Mouse (Mus musculus): Measurements from ENCODE around the gene Impg1. TPM values are rescaled to one million over a fixed set of nuclear protein-coding genes. Genes with fewer than 3 reads are reported as not detected.

Gene Impg1
- polyA plus RNA-seq, 1 experiment from 2014 or later = not detected

DNA sequence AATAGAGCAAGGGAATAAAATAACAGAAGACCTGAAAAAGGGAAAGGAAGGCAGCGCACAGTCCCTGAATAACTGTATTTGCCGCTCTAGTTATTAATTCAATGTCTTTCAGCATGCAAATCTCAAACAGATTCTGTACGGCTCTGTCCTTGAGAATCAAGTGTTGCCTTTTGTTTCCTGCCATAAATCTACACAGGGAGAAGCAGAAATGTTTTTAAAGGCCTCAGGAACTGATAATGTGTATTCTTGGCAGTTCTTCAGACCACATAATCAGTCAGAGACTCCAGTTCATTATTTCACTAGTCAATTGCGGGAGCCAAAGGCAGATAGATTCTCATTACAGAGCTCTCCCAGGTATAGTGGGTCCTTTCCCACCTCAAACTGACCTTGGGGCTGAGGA lies 82.6 kb downstream of the Impg1 start:
- Histone ChIP-seq H3K27me3 (replicated peaks) (no peaks in the 10 kb centered on the region), H3K27ac (no peak overlapping the region), H3K4me3 (no peak overlapping the region), H3K9ac (no peak overlapping the region), H3K4me1 (no peaks in the 10 kb centered on the region), H3K9me3 (no peaks in the 10 kb centered on the region), H3K36me3 (replicated peaks) (no peaks in the 10 kb centered on the region), H3K4me2 (no peak overlapping the region)
- no peak for ATAC-seq (replicated peaks)
- 73% methylated on average over 4 of the region's 4 CpGs for WGBS

DNA sequence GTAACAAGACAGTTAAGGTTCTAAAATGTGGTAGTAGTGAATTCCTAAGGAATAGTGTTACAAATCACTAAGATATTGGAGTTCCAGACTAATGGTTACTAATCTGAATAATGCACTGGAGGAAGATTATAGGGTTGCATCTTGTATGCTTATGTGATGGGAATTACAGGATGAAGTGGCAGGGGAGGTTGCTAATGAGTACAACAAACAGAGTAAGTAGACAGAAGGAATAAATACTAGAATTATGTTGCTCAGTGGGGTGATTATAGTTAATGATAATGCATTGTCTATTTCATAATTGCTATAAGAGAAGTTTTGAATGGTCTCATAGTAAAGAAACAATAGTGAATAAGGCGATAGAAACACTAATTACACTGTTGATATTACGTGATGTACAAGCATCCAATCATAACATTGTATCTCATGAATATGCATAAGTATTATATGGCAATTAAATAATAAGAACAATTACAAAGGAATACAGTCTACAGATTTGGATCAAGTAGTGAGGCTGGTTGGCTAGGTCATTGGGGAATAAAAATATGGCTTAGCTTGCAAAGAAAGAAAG lies 85.1 kb downstream of the Impg1 start:
- ATAC-seq (replicated peaks) = no peak
- WGBS = 87% methylated on average over 2 of the region's 2 CpGs
- no peaks in the 10 kb centered on the region for H3K27me3 ChIP-seq (replicated peaks)
- H3K4me1 ChIP-seq = no peaks in the 10 kb centered on the region
- H3K4me2 ChIP-seq = no peak overlapping the region
- H3K4me3 ChIP-seq = no peak overlapping the region
- no peak overlapping the region for H3K27ac ChIP-seq
- no peaks in the 10 kb centered on the region for H3K36me3 ChIP-seq (replicated peaks)
- H3K9me3 ChIP-seq = no peaks in the 10 kb centered on the region
- H3K9ac ChIP-seq = no peak overlapping the region

DNA sequence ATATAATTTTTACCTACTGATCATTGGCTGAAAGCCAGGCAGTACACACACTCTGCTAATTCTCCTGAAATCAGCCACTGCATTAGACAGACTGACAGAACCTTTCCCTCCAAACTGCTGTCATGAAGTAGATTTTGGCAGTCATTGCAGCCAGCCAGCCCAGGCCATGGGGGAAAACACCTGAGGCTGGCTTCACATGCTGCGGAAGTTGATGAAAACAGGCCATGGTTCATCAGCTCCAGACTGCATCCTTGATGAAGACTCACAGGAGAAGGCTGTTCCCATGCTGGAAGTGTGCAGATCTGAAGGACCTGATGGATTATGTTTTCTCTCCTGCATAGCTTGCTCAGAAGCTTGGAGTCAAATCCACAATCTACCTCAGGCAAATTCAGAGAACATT lies 91.2 kb downstream of the Impg1 start:
- no peak for ATAC-seq (replicated peaks)
- 86% methylated on average over 1 of the region's 1 CpGs for WGBS
- Histone ChIP-seq H3K27me3 (replicated peaks) (no peaks in the 10 kb centered on the region), H3K36me3 (replicated peaks) (no peaks in the 10 kb centered on the region), H3K4me2 (no peak overlapping the region), H3K4me1 (no peaks in the 10 kb centered on the region), H3K4me3 (no peak overlapping the region), H3K9ac (no peak overlapping the region), H3K9me3 (no peaks in the 10 kb centered on the region), H3K27ac (no peak overlapping the region)

DNA sequence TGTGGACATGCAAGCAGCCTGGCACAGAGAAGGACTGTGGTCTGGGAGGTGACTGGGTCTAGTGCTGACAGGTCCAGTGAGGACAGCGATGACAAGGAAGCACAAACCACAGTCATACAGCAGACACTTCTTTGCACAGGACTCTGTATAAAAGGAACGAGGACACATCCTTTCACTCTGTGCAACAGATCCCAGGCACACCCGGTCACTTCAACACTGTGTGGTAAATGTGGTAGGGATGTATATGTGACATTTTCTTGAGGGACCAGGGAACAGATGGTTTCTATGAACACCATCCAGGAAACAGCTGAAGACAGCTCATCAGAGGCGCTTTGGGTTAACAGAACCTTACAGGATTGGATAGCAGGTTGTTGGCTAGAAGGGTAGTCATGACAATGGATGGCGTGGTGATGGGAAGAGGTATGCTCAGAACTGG lies 92.0 kb downstream of the Impg1 start:
- Histone ChIP-seq H3K27me3 (replicated peaks) (no peaks in the 10 kb centered on the region), H3K4me2 (no peak overlapping the region), H3K4me3 (no peak overlapping the region), H3K36me3 (replicated peaks) (no peaks in the 10 kb centered on the region), H3K9ac (no peak overlapping the region), H3K9me3 (no peaks in the 10 kb centered on the region), H3K4me1 (no peaks in the 10 kb centered on the region), H3K27ac (no peak overlapping the region)
- ATAC-seq (replicated peaks) = no peak
- WGBS = 92% methylated on average over 5 of the region's 5 CpGs

DNA sequence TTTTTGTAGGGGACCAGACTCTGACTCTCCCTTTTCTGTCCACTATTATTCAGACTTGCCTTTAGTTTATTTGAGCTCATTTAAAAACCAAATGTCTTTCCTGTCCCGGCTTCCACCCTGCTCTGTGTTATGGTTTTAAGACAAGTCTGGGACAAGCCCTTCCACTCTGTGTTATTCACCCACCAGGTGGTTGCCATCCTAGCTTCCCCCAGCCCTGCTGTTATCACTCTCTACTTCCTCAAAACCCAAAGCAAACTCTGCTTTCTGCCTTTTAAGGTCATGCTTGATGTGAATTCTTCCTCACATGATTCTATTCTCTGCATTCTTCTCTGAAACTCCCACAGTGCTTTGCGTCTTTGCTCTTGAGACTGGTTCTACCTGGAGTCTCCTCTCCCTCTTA lies 96.6 kb downstream of the Impg1 start:
- no peak overlapping the region for H3K4me3 ChIP-seq
- no peaks in the 10 kb centered on the region for H3K27me3 ChIP-seq (replicated peaks)
- WGBS = 77% methylated on average over 2 of the region's 2 CpGs
- no peak for ATAC-seq (replicated peaks)
- H3K27ac ChIP-seq = no peak overlapping the region
- H3K4me2 ChIP-seq = no peak overlapping the region
- H3K9me3 ChIP-seq = no peaks in the 10 kb centered on the region
- H3K36me3 ChIP-seq (replicated peaks) = no peaks in the 10 kb centered on the region
- H3K9ac ChIP-seq = no peak overlapping the region
- no peaks in the 10 kb centered on the region for H3K4me1 ChIP-seq

DNA sequence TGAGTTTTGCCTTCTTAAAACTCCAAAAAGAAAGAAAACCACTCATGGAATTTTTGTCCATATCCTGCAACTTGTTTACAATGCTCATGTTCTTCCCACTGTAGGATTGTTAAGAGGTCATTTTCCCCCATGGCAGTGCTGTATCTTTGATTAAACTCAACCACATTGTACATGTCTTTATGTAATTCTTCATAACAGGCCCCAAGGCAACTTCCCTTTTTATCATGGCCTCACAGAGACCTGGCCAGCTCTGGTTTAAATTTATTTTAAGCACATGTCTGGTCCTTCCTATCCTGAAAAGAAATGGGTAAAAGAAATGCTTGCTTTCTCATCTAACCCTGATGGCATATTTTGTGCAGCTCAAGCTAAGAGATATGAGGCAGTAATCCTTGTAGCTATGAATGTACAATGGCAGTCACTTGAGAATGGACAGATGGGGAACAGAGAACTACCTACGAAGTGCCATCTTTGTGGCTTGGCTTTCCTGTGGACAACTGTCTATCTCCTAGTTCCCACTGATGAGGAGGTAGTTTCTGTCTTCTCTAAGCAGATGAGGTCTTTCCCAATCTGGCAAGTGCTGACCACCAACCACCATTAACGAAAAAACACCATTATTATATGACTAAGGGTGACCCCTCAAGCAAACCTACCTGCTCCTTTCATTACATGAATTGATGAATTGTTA lies 97.6 kb downstream of the Impg1 start:
- Histone ChIP-seq H3K27ac (no peak overlapping the region), H3K36me3 (replicated peaks) (no peaks in the 10 kb centered on the region), H3K27me3 (replicated peaks) (no peaks in the 10 kb centered on the region), H3K9me3 (no peaks in the 10 kb centered on the region), H3K9ac (no peak overlapping the region), H3K4me2 (no peak overlapping the region), H3K4me1 (no peaks in the 10 kb centered on the region), H3K4me3 (no peak overlapping the region)
- WGBS = 92% methylated on average over 2 of the region's 2 CpGs
- no peak for ATAC-seq (replicated peaks)

DNA sequence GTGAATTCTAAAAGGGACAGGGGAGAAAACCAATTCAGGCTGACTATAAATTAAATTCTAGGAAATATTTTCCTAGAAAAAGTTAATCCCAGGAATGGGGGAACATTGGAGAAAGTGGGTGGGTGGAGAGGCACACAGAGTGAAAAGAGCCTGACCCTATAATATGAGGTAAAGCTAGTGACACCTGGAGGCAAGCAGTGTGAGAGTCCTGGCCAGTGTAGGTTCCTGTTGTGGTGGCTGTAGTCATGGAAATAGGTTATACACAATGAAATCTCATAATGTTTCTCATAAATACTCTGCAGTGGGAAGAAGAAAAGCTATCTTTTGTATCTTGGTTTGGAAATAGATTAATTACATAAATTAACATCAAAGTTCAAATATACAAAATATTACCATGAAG lies 105.2 kb downstream of the Impg1 start:
- H3K36me3 ChIP-seq (replicated peaks) = no peaks in the 10 kb centered on the region
- no peak overlapping the region for H3K4me3 ChIP-seq
- no peak for ATAC-seq (replicated peaks)
- H3K4me2 ChIP-seq = no peak overlapping the region
- no peak overlapping the region for H3K9ac ChIP-seq
- H3K4me1 ChIP-seq = no peaks in the 10 kb centered on the region
- H3K27me3 ChIP-seq (replicated peaks) = no peaks in the 10 kb centered on the region
- no peaks in the 10 kb centered on the region for H3K9me3 ChIP-seq
- H3K27ac ChIP-seq = no peak overlapping the region

DNA sequence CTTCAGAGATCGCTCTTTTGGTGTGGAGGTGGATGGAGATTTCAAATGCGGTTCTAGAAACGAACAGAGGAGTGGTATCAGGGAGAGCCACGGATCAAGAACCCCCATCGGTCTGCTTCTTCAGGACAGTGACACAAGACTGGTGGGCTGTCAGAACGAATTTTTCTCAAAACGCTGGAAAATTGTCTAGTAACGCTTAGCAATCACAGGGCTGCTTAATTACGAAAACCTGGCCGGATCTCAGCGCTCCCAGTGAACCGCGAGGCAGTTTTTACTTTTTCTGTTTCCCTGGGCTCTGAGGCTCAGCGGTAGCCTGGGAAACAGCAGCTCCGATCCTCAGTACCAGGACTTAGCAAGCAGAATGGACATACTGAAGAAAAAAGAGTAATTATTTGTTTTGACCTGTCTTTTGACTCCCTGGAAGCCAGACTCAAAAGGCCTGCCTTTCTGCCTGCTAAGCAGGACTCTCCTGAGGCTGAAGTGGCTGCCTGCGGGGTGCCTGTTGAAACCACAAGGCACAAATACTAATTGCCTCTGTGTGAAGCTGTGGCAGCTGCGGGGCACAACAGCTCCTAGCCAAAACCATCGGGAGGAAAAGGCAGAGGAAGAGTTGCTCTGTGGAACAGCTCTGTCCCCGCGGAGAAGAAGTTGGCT lies 113.5 kb downstream of the Impg1 start:
- Histone ChIP-seq H3K9ac (no peak overlapping the region), H3K27ac (no peak overlapping the region), H3K4me3 (0 out of 2 replicates have a peak overlapping the region, but pooled peaks have one; percentile 7), H3K4me1 (peaks cover 7% of the 10 kb centered on the region), H3K27me3 (replicated peaks) (no peaks in the 10 kb centered on the region; the same call in 1 of the 2 replicates), H3K36me3 (replicated peaks) (no peaks in the 10 kb centered on the region), H3K4me2 (peak overlapping the region; percentile 34), H3K9me3 (no peaks in the 10 kb centered on the region)
- WGBS = 12% methylated on average over 20 of the region's 20 CpGs
- peak; percentile 80 for ATAC-seq (replicated peaks)

DNA sequence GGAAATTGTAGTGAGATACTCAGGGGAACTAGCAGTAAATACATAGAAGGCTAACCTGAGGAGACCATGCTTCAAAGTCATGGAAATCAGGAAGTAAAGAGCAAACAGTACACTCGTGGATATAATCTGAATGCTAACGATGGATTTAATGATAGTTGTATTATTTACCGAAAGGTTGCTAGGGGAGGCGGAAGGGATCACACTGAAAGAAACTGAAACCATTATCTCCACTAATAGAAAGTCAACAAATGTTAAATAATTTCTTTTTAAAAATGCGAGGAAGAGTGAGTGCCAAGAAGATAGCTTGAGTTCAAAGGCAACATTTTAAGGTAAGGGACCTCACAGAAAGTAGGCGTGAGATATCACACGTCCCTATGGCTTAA lies 114.0 kb downstream of the Impg1 start:
- no peak overlapping the region for H3K4me3 ChIP-seq

DNA sequence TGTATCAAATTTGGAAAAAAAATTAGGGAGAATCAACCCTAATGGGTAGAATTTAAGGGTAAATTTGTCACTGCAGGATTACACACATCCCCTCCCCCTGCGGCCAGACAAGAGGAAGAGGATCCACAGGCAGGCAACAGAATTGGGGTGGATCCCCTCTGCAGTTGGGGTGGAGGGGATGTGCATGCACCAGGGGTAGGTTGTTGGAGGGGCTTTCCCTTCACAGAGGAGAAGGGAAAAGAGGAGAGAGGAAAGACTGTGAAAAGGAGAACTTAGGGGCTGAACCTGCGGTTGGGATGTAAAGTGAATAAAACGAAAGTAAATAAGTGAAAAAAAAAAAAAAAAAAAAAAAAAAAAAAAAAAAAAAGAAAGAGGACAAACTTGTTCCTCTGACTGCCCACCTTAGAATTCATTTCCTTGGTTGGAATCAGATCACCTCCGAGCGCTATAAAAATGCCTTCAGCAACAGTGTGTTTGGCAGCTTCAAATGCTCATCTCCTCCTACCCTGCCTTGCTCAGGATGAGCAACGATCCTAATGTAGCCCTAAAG lies 120.8 kb downstream of the Impg1 start:
- no peak for ATAC-seq (replicated peaks)
- no peak overlapping the region for H3K4me2 ChIP-seq
- H3K4me3 ChIP-seq = no peak overlapping the region
- no peak overlapping the region for H3K9ac ChIP-seq
- no peaks in the 10 kb centered on the region for H3K9me3 ChIP-seq
- 93% methylated on average over 6 of the region's 6 CpGs for WGBS
- H3K27ac ChIP-seq = no peak overlapping the region
- H3K36me3 ChIP-seq (replicated peaks) = no peaks in the 10 kb centered on the region
- H3K4me1 ChIP-seq = no peaks in the 10 kb centered on the region
- no peaks in the 10 kb centered on the region for H3K27me3 ChIP-seq (replicated peaks)

More for the DNA sequence above, 114.0 kb downstream of the Impg1 start:
- Histone ChIP-seq H3K9ac (no peak overlapping the region), H3K27me3 (replicated peaks) (no peaks in the 10 kb centered on the region; the same call in 1 of the 2 replicates), H3K4me2 (peak overlapping the region; percentile 34), H3K36me3 (replicated peaks) (no peaks in the 10 kb centered on the region), H3K4me1 (peaks cover 7% of the 10 kb centered on the region), H3K9me3 (no peaks in the 10 kb centered on the region), H3K27ac (no peak overlapping the region)
- ATAC-seq (replicated peaks) = no peak
- 46% methylated on average over 7 of the region's 7 CpGs for WGBS

DNA sequence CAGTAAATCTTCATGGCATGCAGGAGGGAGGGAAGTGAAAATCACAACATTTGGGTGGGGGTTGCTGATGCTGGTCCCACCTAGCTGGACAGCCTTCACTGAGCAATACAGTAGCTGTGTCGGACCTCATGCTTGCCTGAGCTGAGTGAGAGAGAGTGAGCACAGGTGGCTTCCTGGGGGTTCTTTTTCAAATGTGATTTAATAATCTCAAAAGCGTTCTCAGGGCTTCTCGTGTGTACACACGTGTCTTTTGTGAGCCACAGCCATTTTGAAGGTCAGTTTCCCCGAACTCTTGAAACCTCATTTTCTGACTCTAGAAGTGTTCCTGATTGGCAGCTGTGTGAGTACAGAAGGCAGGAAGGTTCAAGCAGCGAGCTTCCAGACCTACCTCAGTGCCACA lies 122.8 kb downstream of the Impg1 start:
- Histone ChIP-seq H3K4me2 (no peak overlapping the region), H3K4me3 (no peak overlapping the region), H3K36me3 (replicated peaks) (no peaks in the 10 kb centered on the region), H3K9ac (no peak overlapping the region), H3K4me1 (no peaks in the 10 kb centered on the region), H3K27ac (no peak overlapping the region), H3K27me3 (replicated peaks) (no peaks in the 10 kb centered on the region), H3K9me3 (no peaks in the 10 kb centered on the region)
- ATAC-seq (replicated peaks) = no peak
- WGBS = 92% methylated on average over 6 of the region's 6 CpGs

DNA sequence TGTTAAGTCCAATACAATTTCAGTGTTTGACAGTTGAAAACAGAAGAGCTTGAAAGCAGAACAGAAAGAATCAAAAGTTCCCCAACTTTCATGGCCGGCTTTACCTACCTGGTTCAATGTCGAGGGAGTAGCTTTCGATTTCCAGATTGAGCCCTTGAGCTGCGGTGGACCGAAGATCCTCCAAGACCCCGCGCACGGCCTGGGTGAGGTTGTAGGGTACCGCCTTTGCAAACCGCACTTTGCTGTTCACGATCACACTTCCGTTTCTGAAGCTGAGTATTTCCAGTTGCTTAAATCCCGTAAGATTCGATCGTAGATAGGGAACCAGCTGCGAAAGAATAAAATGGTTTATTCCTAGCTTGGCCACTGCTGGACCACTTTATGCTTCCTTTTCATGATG lies 123.5 kb downstream of the Impg1 start:
- Histone ChIP-seq H3K4me2 (no peak overlapping the region), H3K27me3 (replicated peaks) (no peaks in the 10 kb centered on the region), H3K36me3 (replicated peaks) (no peaks in the 10 kb centered on the region), H3K4me1 (no peaks in the 10 kb centered on the region), H3K4me3 (no peak overlapping the region), H3K9me3 (no peaks in the 10 kb centered on the region), H3K27ac (no peak overlapping the region), H3K9ac (no peak overlapping the region)
- no peak for ATAC-seq (replicated peaks)
- 96% methylated on average over 16 of the region's 16 CpGs for WGBS
